Mouse (Mus musculus): ENCODE measurements at regions not wholly inside any gene's neighbourhood (a gene's known extent, or its start where the extent isn't known, plus 50 kb on each side); places are given as distances from the start of the nearest gene placed in this dataset.

DNA sequence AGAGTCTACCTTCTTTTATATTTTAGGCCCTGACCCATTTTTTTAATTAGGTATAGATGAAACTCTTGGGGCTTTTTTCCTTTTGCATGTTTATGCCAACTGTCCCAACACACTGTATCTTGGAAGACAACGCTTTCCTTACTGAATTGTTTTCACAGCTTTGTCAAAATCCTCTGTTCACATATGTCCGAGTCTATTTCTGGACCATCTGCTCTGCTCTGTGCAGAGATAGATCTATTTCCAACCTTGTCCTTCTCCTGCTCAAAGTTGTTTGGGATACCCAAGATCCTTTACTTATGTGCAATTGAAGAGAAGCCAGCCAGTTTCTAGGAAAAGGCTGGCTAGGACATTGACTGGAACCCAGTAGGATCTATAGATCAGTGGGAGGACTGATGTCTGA, 403.6 kb upstream of the Zdhhc25 start:
- DNase-seq (ENCODE audit: low read depth in 1 of 2, low spot score in 2 of 2), result no peak

DNA sequence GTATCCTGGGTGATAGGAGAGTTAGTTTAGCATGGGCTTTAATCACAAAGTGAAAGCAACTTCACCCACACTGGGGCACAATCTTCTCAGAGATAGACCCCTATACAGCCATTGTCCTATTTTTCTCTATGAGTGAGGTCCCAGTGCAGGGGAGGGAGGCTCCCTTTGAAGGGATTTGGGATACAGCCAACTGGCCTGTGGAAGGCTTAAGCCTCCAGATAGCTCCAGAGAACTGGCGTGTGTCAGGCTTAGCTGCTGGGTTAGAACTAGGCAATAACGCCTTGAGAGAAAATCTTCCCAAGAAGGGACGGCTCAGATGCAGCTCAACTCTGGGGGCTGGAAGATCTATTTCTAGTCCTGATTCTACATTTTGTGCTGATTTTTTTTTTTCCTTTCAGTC, 397.4 kb upstream of the Zdhhc25 start:
- no peak for DNase-seq (ENCODE audit: low read depth in 1 of 2, low spot score in 2 of 2)

DNA sequence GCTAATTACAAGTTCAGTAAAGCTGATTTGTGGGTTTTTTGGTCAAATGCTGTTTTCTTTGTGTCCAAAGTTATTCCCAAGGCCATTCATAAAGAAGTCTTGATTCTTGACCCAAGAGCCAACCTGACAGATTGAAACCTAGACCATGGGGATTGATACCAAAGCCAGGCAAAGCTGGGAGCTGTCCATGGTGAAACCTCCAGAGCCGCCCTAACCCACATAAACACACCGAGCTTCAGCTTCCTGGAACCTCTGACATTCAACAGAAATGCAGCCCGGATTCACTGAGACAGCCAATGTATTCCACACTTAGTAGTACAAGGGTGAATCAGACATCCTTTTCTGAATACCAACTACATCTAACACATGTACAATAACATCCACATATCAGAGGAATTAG, 386.7 kb upstream of the Zdhhc25 start:
- no peak for DNase-seq (ENCODE audit: low read depth in 1 of 2, low spot score in 2 of 2)

DNA sequence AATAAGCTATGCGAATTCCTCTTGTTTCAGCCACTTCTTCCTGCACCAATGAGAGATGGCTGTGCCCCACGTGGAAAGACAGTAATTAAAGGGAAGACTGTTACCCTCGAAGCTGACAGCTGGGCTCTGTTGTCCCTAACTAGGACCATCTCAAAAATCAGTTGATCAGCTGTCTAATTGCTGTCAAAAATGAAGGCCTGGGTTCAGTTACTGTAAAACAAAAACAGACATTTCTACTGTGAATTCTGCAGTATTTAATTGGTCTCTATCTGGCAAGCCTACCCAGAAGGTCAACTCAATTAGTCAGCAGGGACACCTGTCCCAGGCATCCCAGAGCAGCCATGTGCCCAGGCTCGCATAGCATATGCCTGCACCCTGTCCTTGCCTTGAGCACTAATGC, 385.8 kb upstream of the Zdhhc25 start:
- DNase-seq (ENCODE audit: low read depth in 1 of 2, low spot score in 2 of 2), result no peak

DNA sequence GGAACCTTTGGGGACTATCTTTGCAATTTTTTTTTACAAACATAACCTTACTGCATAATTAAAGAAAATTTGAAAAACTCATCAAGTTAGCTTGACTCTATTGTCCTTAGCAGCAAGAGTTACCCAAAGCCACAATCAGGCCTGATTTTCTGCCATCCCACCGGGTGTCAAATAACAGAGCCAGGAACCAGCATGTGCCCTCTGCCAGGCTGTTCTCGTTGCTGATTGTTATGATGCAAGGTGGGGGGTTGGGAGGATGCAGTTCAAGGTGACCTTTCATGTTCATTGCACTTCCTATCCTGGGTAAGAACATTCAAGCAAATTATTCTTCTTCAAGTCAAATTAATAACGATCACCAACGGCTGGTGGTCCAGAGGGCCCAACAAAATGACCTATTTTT, 370.6 kb upstream of the Zdhhc25 start:
- DNase-seq (ENCODE audit: low read depth in 1 of 2, low spot score in 2 of 2), result no peak

DNA sequence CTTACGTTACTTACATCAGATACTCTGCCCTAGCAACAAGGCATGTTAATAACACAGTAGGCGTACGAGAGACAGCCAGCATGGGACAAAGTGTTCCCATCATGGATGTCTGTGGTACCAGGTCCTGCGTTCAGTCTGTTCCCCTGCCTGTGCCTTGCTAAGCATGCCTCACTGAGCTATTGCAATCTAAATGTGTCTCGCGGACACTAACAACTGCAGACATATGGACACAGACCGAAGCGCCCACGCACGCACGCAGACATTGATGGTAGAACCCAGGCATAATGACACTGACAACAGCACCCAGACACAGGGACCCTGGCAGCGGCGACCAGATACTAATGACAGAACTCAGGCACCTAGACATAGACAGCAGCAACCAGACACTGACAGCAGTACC, 355.5 kb upstream of the Zdhhc25 start:
- DNase-seq (ENCODE audit: low read depth in 1 of 2, low spot score in 2 of 2), result no peak

DNA sequence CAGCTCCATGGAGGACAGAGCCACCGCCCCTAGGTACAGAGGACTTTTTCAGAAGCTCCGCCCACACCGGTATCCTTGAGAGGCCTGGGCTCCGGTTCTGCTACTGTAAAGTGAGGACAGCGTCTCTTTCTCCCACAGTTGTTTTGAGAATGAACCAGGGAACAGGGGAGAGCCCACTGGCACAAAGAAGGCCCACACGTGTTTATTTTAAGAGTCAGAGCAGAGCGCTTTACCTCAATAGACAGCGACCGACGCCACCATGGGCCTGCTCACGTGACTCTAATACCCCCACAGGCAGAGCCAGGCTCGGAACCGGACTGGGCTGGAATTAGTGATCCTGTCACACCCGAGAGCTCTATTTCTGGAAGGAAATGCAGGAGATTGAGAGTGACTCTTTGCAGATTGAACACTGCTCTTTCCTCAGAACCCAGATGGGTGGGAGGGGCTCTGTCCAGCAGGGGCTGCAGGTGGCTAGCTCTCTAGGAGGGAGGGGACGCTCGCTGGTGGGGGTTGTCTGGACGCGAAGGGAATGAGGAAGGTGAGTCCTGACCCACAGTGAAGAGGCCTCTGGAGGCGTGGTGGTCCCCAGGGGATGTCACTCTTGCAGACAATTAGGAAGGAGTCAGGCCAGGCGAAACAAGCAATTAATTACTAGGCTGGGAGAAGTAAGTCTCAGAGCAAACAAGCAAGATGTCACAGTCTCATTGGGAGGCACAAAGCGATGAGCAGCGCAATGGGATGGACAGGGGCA, 354.4 kb upstream of the Zdhhc25 start:
- no peak for DNase-seq (ENCODE audit: low read depth in 1 of 2, low spot score in 2 of 2)

DNA sequence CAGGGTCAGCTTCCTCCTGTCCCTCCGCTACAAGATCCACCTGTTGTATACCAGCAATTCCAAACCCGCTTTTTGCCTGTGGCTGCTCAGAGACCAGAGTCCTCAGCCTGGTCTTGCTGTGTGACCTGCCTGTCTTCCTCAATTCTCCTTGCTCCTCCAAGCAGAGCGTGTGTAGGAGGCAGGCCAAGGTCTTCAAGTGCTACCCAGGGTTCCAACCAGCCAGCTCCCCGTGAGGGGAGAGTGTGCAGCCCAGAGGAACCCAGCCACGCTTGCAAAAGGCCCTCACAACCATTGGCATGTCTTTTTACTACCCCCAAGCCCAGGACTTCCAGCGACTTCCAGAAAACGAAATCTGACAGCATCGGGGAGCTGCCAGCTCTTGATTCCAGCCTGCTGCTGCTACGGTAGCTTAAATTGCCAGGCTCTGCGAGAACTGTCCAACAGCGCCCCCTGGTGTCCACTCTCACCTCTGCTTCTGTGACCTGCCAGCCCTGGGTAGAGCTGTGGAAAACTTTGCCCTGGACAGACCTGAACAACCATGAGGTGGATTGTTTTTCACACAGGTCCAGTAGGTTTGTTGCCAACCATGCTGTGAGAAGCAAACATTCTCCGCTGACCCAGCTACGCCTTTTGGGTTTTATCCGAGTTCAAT, 352.0 kb upstream of the Zdhhc25 start:
- DNase-seq (ENCODE audit: low read depth in 1 of 2, low spot score in 2 of 2), result no peak

DNA sequence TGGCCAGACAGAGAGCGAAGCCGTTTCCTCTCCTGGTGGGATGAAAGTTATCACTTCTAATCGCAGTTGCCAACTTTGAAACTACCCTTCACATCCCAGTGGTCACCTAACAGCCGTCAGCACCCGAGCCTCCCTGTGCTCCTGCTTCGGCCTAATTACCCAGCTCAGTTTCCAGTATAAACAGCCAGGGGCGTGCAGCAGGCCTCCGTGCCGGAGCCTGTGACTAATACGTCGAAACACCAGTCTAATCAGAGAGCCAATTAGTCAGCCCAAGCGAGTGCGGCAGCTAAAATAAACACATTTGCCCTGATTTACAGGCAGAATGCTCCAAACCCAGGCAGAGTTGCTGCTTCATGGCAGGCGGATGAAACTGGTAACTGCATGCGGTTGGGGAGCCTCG, 312.1 kb upstream of the Zdhhc25 start:
- no peak for DNase-seq (ENCODE audit: low read depth in 1 of 2, low spot score in 2 of 2)

DNA sequence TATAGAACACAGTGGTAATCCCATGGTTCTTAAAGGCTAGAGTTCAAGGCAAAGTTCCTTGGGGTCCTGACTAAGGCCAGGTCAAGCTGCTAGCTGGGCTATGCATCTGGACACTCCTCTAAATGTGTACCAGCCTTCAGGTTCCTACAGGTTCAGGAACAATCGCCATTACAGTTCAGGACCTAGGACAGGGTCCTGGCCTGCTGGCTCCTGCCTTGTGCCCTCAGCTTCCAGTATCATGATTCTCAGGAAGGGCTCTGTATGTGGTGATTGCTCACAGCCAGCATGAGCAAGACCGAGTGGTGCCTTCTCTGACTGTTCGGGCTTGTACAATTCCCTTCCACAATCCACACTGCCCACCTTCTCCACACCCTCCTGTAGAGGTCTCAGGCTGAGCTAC, 311.4 kb upstream of the Zdhhc25 start:
- no peak for DNase-seq (ENCODE audit: low read depth in 1 of 2, low spot score in 2 of 2)

DNA sequence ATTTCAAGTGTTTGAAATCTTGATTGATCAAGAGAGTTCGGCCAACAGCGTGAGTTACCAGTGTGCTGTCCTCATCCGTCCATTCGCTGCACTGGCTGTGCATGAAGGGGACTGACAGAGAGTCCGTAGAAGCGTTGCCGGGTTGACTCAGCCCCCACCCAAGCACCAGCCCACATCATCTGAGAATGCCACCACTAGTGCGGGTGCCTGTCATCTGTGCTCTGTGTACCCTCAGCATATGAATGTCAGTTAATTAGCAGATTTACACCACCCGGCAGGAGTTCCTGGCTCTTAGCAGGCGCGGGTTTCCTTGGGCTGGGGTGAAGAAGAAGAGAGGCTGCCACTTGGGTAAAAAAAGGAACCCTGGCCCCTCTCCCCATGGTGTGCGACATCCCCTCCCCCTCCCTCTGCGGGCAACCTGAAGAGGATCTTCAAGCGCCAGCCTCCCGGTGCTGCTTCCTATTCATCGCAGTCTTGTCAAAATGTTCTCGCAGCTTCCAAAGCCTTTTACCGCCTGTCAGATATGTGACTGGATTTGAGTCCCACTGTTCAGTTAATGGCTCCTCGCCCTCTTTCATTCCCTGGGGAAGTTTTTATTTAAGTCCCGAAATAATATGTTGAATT, 309.2 kb upstream of the Zdhhc25 start:
- no peak for DNase-seq (ENCODE audit: low read depth in 1 of 2, low spot score in 2 of 2)

DNA sequence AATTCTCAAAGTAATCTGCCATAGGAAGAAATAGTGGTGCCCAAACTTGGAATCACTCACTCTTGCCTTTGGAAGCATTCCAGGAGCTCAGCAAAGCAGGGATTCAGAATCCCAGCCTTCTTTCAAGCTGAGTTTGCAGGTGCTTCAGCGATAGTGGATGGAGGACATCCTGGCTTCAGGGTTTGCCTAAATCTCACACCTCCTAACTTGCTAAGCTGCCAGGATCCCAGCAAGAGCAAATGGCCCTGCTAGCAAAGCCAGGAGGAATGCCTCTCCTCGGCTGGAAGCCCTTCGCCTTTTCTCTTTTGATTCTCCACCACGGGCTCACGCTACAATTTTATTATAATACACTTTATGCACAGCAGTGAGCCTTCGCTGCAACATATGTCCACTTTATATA, 301.0 kb upstream of the Zdhhc25 start:
- no peak for DNase-seq (ENCODE audit: low read depth in 1 of 2, low spot score in 2 of 2)

DNA sequence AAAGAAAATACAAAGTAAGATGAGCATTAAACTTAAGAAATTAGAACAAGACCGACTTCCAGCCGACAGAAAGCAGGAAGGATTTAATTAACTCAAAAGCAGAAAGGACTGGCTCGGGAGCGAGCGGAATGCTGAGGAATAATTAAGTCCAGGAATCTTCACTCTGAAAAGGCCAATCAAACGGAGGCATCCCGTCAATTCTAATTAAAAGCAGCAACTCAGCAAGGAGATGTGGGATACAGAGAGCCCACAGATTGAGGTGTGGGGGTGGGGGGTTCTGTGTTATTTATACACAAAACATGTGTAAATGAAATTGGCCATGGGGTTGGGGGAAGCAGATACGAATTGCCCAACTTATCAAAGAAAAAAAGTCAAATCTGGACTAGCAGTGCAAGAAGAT, 288.9 kb upstream of the Zdhhc25 start:
- DNase-seq (ENCODE audit: low read depth in 1 of 2, low spot score in 2 of 2), result no peak

DNA sequence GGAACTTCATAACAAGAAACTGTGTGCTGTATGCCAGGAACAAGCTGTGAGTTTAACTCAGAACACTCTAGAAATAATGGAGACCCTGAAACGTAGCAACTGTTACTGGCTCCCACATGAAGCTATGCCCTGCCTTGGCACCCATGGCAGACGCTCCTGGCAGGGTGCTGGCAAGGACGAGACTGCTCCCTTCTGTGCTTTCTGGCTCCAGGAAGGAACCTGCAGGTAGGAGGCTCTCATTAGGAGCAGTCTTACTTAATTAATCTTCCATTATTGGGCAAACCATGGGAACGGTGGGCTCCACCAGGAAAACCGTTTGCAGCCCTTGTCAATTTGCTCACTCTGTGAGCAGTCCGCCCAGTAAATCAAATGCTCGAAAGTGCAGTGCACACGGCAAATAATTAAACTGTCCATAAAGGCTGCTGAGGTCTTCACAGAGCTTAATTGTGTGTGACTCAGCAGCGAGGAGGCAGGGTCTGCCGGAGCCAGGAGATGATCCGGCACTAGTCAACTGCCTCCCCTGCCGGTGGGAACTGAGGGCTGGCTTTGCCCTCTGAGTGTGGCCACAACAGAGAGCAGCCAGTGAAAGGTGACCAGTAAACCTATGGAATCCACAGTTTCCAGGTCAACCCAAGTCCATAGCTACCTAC, 285.2 kb upstream of the Zdhhc25 start:
- DNase-seq (ENCODE audit: low read depth in 1 of 2, low spot score in 2 of 2), result no peak

DNA sequence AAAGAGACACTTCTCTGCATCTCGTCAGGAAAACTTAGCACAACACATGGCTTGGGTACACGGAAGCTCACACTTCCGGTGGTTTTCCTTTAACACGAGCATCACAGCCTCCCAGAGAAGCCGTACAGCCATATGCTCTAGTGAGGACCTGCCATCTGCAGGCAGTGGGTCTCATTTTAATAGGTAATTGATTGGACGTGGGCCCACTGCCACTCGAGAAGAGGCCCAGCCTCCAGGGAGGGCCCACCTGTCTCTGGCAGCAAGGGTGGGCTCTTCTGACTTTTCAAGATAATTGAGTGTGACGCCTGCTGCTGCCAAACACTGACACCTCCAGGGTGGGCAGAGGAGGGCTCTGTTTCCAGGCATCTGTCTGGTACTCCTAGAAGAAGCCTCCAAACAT, 282.1 kb upstream of the Zdhhc25 start:
- no peak for DNase-seq (ENCODE audit: low read depth in 1 of 2, low spot score in 2 of 2)

DNA sequence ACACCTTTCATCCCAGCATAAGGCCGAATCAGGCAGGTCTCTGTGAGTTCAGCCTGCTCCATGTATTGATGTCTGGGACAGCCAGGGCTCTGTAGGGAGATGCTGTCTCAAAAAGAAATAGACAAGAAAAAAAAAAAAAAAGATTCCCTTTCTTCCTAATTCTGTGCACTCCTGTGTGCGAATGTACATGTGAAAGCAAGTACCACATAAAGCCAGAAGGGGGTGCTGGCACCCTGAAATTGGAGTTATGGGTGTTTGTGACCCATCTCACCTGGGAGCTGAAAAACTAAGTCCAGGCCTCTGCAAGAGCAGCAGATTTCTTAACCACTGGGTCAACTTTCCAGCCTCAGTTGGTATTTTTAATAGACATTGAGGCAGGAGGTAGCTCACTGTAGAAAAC, 280.6 kb upstream of the Zdhhc25 start:
- DNase-seq (ENCODE audit: low read depth in 1 of 2, low spot score in 2 of 2), result no peak

DNA sequence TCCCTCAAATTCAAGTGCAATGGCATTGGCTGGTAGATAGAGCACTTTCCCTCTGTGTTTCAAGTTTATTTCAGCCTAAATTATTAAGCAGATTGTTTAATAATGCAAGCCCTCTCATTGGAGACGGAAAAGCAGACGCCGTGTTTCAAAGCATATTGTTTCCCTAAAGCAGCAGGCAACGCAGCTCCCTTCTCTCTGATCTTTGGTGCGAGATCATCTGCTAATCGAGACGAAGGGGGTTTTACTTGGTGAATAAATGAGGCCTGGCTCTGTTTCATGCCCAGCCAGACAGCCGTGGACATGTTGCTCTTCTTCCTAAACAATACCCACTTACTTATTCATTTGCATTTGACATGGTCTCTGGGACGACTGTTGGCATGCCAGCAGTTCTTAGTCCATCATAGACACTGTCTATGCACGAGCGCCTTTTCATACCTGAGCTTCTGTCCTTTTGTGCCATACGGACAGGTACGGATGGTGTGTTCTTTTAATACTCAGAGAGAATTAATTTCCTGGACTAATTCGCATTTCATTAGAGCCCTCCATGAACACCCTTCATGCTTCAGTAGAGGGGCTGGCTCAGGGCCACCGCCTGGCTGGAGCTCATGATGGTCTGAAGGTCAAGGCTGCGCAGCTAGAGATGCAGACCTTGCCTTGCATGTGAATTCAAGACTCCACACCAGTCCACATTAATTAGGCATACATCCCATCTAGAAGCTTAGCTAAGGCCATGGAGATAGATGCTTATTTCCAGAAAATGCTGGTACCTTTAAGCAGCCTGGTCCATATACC, 276.3 kb upstream of the Zdhhc25 start:
- no peak for DNase-seq (ENCODE audit: low read depth in 1 of 2, low spot score in 2 of 2)

DNA sequence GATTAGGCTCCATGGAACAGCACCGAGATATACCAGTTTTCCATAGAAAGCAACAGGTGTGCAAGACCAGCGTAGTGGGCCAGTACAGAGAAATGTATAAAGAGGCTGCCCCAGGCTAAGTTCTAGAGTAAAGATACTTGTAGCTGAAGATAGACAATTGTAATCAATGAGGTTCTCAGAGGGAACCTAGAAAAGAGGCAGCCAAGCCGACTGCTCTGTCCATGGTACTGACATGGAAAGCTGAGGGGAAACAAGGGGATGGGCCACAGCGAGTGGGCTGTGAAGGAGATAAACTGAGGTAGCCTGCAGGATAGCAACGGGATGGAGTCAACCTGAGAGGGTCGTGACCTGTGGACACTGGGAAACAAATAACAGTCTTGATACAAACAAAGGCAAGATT, 275.0 kb upstream of the Zdhhc25 start:
- no peak for DNase-seq (ENCODE audit: low read depth in 1 of 2, low spot score in 2 of 2)

DNA sequence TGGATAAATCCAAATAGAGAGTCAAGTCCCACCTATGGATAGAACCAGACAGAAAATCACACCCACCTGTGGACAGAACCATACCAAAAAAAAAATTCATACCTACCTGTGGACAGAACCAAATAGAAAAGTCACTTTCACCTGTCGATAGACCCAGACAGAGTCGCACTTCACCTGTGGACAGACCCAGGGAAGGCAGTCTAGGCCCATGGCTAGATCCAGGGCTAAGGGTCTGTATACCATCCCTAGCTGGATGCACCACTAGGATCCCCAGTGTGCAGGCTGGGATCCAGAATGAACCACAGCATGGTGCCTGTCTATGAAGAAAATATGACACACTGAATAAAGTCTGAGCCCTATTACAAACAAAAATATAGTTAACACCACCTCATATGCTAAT, 246.9 kb upstream of the Zdhhc25 start:
- no peak for DNase-seq (ENCODE audit: low read depth in 1 of 2, low spot score in 2 of 2)

DNA sequence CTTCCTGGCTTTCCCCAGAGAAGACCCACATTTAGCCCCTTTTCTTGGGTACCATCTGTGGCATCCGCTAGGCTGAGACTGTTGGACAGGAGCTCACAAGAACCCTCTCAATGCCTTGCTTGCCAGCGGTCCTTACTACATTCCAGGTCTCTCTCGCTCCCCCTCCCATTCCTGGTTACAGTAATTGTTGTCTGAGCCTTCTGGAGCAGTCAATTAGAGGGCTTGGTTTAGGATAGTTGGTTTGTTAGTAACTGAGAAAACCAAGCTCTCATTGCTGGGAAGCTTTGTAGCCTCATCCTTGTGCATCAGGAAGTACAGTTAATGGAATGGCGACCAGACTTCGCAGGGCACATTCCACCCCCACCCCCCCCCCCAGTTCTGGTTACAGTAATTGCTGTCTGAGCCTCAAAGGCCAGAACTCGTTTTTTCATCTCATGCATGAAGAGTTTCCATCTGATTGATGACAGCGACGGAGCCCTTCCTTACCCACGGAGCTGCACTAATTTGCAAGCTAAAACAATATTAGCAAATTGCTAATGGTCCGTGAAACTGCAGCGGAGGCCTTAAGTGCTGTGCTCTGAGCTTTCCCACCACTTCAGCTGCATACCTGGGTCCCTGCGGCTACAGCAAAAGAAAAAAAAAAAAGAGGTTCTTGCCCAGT, 239.6 kb upstream of the Zdhhc25 start:
- DNase-seq (ENCODE audit: low read depth in 1 of 2, low spot score in 2 of 2), result no peak

DNA sequence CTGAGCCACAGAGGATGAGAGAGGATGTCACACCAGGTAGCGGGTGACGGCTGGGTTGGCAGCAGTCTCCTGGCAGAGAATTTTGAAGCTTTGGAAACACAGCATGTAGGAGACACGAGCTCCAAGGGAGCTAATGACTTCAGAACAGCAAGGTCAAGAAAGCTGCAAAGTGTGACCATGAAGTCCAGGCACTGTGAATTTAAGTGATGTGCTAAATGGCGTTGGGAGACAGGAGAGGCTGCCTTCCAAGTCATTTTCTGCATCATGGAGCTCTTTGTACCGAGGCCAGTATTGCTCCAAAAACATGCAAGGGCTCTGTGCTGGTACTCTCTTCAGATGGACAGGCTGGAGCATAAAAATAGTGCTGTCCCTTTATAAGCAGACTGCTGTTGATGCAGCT, 238.8 kb upstream of the Zdhhc25 start:
- no peak for DNase-seq (ENCODE audit: low read depth in 1 of 2, low spot score in 2 of 2)
